Mouse (Mus musculus): ENCODE data around the gene Sytl3.

The Sytl3 gene

GRCm38 (mm10) chr17:6738836-6739235 is 79.9 kb downstream of the Sytl3 start:
- DNase-seq = no peak

- DNase-seq = peak; percentile 2
Observed at GRCm38 (mm10) chr17:6739266-6739665, 80.4 kb downstream of the Sytl3 start.

GRCm38 (mm10) chr17:6739756-6740155 is 80.9 kb downstream of the Sytl3 start:
- no peak for DNase-seq

GRCm38 (mm10) chr17:6740331-6741170 is 81.7 kb downstream of the Sytl3 start:
- peak; percentile 2 for DNase-seq

- DNase-seq = peak; percentile 2
Observed at GRCm38 (mm10) chr17:6741271-6741670, 82.4 kb downstream of the Sytl3 start.

- peak; percentile 38 for DNase-seq
Observed at GRCm38 (mm10) chr17:6742083-6743038, 83.5 kb downstream of the Sytl3 start.

GRCm38 (mm10) chr17:6743039-6743575 is 84.2 kb downstream of the Sytl3 start:
- DNase-seq = peak; percentile 4

- peak; percentile 14 for DNase-seq
Observed at GRCm38 (mm10) chr17:6743787-6744239, 84.9 kb downstream of the Sytl3 start.

- peak; percentile 2 for DNase-seq
Observed at GRCm38 (mm10) chr17:6744366-6744765, 85.5 kb downstream of the Sytl3 start.

- no peak for DNase-seq
Observed at GRCm38 (mm10) chr17:6744871-6745270, 86.0 kb downstream of the Sytl3 start.

- no peak for DNase-seq
Observed at GRCm38 (mm10) chr17:6745503-6745902, 86.6 kb downstream of the Sytl3 start.

- no peak for DNase-seq
Observed at GRCm38 (mm10) chr17:6745975-6746374, 87.1 kb downstream of the Sytl3 start.

GRCm38 (mm10) chr17:6746452-6747231 is 87.7 kb downstream of the Sytl3 start:
- no peak for DNase-seq

GRCm38 (mm10) chr17:6747478-6747877 is 88.6 kb downstream of the Sytl3 start:
- no peak for DNase-seq

GRCm38 (mm10) chr17:6748779-6749464 is 90.0 kb downstream of the Sytl3 start:
- DNase-seq = no peak

GRCm38 (mm10) chr17:6751221-6751859 is 92.4 kb downstream of the Sytl3 start:
- DNase-seq = no peak

- no peak for DNase-seq
Observed at GRCm38 (mm10) chr17:6752375-6752774, 93.5 kb downstream of the Sytl3 start.

GRCm38 (mm10) chr17:6755176-6755575 is 96.3 kb downstream of the Sytl3 start:
- DNase-seq = no peak

GRCm38 (mm10) chr17:6755873-6756272 is 97.0 kb downstream of the Sytl3 start:
- no peak for DNase-seq

GRCm38 (mm10) chr17:6757902-6758301 is 99.0 kb downstream of the Sytl3 start:
- no peak for DNase-seq

- no peak for DNase-seq
Observed at GRCm38 (mm10) chr17:6758845-6759244, 100.0 kb downstream of the Sytl3 start.
